Mouse (Mus musculus): Measurements from ENCODE around the gene Supv3l1. TPM values are rescaled to one million over a fixed set of nuclear protein-coding genes. Genes with fewer than 3 reads are reported as not detected.
"Not testable (repeated sequence)": the region's sequence is repeated elsewhere in the genome, so short reads cannot be mapped to it uniquely, and the experiment has no call there.

Supv3l1 gene
- 29.2 and 29.9 TPM in 2 replicates for polyA plus RNA-seq (2015; fragmentation: Nextera tagmentation; extraction: Ambion mirVana)

GRCm38 (mm10) chr10:62449364-62450279 is at the start of gene Supv3l1, which contains the start of gene 4930507D05Rik:
Gene Supv3l1 (minus strand): TSS chr10:62449738.
Gene 4930507D05Rik (plus strand): TSS chr10:62449489.
- Histone ChIP-seq H3K9me3 (replicated peaks; ENCODE audit: control insufficient read depth, low read length) (no peaks in the 10 kb centered on the region), H3K36me3 (ENCODE audit: control insufficient read depth, insufficient read depth) (peaks cover 19% of the 10 kb centered on the region), H3K4me2 (ENCODE audit: low read depth, low read length) (peak within 1 kb of the TSS; percentile 83), H3K4me3 (ENCODE audit: low read length) (peak within 1 kb of the TSS; percentile 90), H3K27ac (ENCODE audit: low read length) (peak within 1 kb of the TSS; percentile 77), H3K9ac (ENCODE audit: low read length) (peak within 1 kb of the TSS; percentile 97), H3K4me1 (ENCODE audit: control insufficient read depth, insufficient read depth, low read length) (peaks cover 15% of the 10 kb centered on the region), H3K27me3 (ENCODE audit: control insufficient read depth, insufficient read depth, low read length) (no peaks in the 10 kb centered on the region)
- WGBS: under 1% methylated on average over 73 of the region's 73 CpGs
- ATAC-seq (replicated peaks; ENCODE audit: extremely low read depth, insufficient read depth, low FRiP score): peak; percentile 88

- H3K27ac ChIP-seq (ENCODE audit: low read length); H3K4me2 ChIP-seq (ENCODE audit: low read depth, low read length); H3K4me1 ChIP-seq (ENCODE audit: control insufficient read depth, insufficient read depth, low read length); ATAC-seq (replicated peaks; ENCODE audit: extremely low read depth, insufficient read depth, low FRiP score); H3K27me3 ChIP-seq (ENCODE audit: control insufficient read depth, insufficient read depth, low read length); H3K4me3 ChIP-seq (ENCODE audit: low read length); H3K9me3 ChIP-seq (replicated peaks; ENCODE audit: control insufficient read depth, low read length); H3K9ac ChIP-seq (ENCODE audit: low read length); H3K36me3 ChIP-seq (ENCODE audit: control insufficient read depth, insufficient read depth): not testable (repeated sequence)
- 75% methylated on average over 3 of the region's 3 CpGs for WGBS
These were observed 42.1 kb upstream of the Supv3l1 start for GRCm38 (mm10) chr10:62491681-62492080.

DNA sequence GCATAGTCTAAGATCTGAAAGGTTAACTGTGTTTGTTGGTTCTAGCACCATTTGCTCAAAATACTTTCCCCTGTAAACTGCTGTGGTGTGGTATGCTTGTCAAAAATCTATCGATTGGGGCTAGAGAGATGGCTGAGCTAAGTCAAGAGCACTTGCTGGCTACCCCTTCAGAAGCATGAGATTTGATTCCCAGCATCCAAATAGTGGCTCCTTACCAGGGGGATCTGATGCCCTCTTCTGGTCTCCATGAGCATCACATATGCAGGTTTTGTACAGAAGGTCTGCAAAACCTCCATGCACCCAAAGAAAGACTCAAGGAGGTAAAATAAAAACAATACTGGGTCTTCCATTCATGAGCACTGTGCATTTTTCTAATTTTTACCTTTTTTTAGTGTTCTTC is 38.7 kb upstream of the Supv3l1 start:
- no peaks in the 10 kb centered on the region for H3K36me3 ChIP-seq (ENCODE audit: control insufficient read depth, insufficient read depth)
- no peak overlapping the region for H3K9ac ChIP-seq (ENCODE audit: low read length)
- H3K4me2 ChIP-seq (ENCODE audit: low read depth, low read length): no peak overlapping the region
- H3K27ac ChIP-seq (ENCODE audit: low read length): no peak overlapping the region
- no peaks in the 10 kb centered on the region for H3K27me3 ChIP-seq (ENCODE audit: control insufficient read depth, insufficient read depth, low read length)
- 22% methylated on average over 1 of the region's 1 CpGs for WGBS
- peaks cover 7% of the 10 kb centered on the region; the same call in 1 of the 2 replicates for H3K4me1 ChIP-seq (ENCODE audit: control insufficient read depth, insufficient read depth, low read length)
- no peaks in the 10 kb centered on the region for H3K9me3 ChIP-seq (replicated peaks; ENCODE audit: control insufficient read depth, low read length)
- no peak for ATAC-seq (replicated peaks; ENCODE audit: extremely low read depth, insufficient read depth, low FRiP score)
- H3K4me3 ChIP-seq (ENCODE audit: low read length): no peak overlapping the region

GRCm38 (mm10) chr10:62486618-62487415 is 37.3 kb upstream of the Supv3l1 start, which contains the start of gene Vps26a:
Gene Vps26a (minus strand): TSS chr10:62486805.
- ATAC-seq (replicated peaks; ENCODE audit: extremely low read depth, insufficient read depth, low FRiP score): peak; percentile 93

DNA sequence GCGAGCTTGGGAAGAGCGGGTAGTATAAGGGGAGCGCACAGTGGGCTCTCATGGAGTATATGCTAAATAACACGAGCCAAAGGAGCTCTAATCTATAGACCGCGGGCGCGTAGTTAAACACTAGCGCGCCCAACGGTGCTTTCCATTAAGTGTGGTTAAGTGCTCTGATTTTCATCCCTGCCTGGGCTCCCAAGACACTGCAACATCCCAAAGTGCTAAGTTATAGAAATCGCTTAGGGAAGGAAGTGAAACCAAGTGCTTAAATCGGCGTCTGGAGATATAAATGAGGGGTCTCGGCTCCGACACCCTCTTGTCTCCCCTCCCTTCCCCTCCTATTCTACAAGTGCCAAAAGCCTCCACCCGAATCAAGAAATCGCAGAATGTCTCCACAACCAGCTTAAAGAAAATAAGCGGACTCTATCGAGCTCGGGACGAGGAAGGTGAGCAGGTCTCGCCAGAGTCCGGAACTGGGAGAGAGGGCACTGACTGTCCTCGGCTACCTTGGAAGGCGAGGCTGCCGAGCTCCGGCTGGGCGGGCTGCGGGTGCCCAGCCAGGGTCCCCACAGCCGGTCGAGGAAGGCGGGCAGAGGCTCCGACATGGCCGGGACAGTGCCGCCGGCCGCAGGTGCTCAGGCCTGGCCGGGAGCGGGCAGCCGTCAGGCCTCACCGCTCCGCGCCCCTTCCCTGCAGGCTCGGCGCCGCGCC is 36.5 kb upstream of the Supv3l1 start:
- Histone ChIP-seq H3K27me3 (ENCODE audit: control insufficient read depth, insufficient read depth, low read length) (no peaks in the 10 kb centered on the region), H3K9me3 (replicated peaks; ENCODE audit: control insufficient read depth, low read length) (no peaks in the 10 kb centered on the region), H3K4me3 (ENCODE audit: low read length) (peak overlapping the region; percentile 93), H3K4me1 (ENCODE audit: control insufficient read depth, insufficient read depth, low read length) (peaks cover 7% of the 10 kb centered on the region; the same call in 1 of the 2 replicates), H3K9ac (ENCODE audit: low read length) (peak overlapping the region; percentile 93), H3K36me3 (ENCODE audit: control insufficient read depth, insufficient read depth) (no peaks in the 10 kb centered on the region), H3K27ac (ENCODE audit: low read length) (peak overlapping the region; percentile 82), H3K4me2 (ENCODE audit: low read depth, low read length) (peak overlapping the region; percentile 85)
- WGBS: under 1% methylated on average over 39 of the region's 48 CpGs
- peak; percentile 62 for ATAC-seq (replicated peaks; ENCODE audit: extremely low read depth, insufficient read depth, low FRiP score)

More at GRCm38 (mm10) chr10:62486618-62487415, 37.3 kb upstream of the Supv3l1 start, which contains the start of gene Vps26a:
- H3K27me3 ChIP-seq (ENCODE audit: control insufficient read depth, insufficient read depth, low read length): no peaks in the 10 kb centered on the region
- under 1% methylated on average over 54 of the region's 59 CpGs for WGBS
- H3K4me2 ChIP-seq (ENCODE audit: low read depth, low read length): peak within 1 kb of the TSS; percentile 85
- H3K36me3 ChIP-seq (ENCODE audit: control insufficient read depth, insufficient read depth): no peaks in the 10 kb centered on the region
- peak within 1 kb of the TSS; percentile 93 for H3K9ac ChIP-seq (ENCODE audit: low read length)
- H3K4me1 ChIP-seq (ENCODE audit: control insufficient read depth, insufficient read depth, low read length): peaks cover 7% of the 10 kb centered on the region; the same call in 1 of the 2 replicates
- H3K4me3 ChIP-seq (ENCODE audit: low read length): peak within 1 kb of the TSS; percentile 93
- H3K27ac ChIP-seq (ENCODE audit: low read length): peak within 1 kb of the TSS; percentile 82
- no peaks in the 10 kb centered on the region for H3K9me3 ChIP-seq (replicated peaks; ENCODE audit: control insufficient read depth, low read length)

DNA sequence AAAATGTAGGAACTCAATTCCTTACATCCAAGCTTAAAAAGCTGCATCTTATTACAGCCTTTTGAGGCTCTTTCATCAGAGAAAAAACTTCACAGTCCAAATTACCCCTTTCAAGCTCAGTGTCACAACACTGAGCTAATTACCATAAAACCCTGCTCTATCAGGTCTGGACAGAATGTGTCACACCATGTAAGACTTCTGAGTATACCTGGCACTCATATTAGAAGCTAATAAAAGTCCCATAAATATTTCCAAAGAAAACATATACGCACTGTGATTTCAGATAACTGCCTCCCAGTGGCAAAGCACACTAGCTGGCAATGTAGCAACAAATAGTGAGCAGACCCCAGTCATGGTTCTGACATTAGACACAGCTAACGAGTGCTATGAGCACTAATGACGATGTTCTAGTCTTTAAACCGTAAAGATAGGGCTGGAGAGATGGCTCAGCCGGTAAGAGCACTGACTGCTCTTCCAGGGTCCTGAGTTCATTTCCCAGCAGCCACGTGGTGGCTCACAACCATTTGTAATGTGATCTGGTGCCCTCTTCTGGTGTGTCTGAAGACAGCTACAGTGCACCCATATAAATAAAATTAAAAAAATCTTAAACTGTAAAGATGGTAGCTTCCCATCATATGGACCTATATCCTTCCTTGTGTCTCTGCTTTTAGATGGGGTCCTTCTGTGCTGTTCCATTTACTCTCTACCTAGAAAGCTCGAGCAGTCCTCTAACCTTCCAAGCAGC is 31.7 kb upstream of the Supv3l1 start:
- no peak overlapping the region for H3K9ac ChIP-seq (ENCODE audit: low read length)
- H3K4me3 ChIP-seq (ENCODE audit: low read length): no peak overlapping the region
- H3K36me3 ChIP-seq (ENCODE audit: control insufficient read depth, insufficient read depth): peaks cover 5% of the 10 kb centered on the region; the same call in 1 of the 2 replicates
- H3K9me3 ChIP-seq (replicated peaks; ENCODE audit: control insufficient read depth, low read length): no peaks in the 10 kb centered on the region
- H3K4me2 ChIP-seq (ENCODE audit: low read depth, low read length): no peak overlapping the region
- ATAC-seq (replicated peaks; ENCODE audit: extremely low read depth, insufficient read depth, low FRiP score): no peak
- no peaks in the 10 kb centered on the region for H3K27me3 ChIP-seq (ENCODE audit: control insufficient read depth, insufficient read depth, low read length)
- 73% methylated on average over 7 of the region's 7 CpGs for WGBS
- no peak overlapping the region for H3K27ac ChIP-seq (ENCODE audit: low read length)
- H3K4me1 ChIP-seq (ENCODE audit: control insufficient read depth, insufficient read depth, low read length): no peaks in the 10 kb centered on the region

DNA sequence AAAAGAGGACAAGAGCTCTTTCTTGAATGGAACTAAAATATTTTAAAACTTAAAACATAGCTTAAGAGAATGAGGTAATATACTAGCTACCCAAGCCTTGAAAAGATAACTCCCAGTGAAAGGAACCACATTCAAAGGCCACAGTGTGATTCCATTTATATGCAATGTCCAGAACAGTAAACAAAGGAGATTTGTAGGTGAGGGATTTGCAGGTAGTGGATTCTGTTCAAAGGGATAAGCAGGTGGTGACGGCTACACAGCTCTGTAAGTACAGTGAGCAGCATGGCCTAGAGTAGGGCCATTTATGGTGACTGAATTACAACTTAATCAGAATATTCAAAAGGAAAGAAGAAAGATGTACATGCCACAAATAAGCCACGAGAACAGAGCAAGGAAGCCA is 27.4 kb upstream of the Supv3l1 start:
- no peaks in the 10 kb centered on the region for H3K27me3 ChIP-seq (ENCODE audit: control insufficient read depth, insufficient read depth, low read length)
- no peak overlapping the region for H3K9ac ChIP-seq (ENCODE audit: low read length)
- no peaks in the 10 kb centered on the region for H3K9me3 ChIP-seq (replicated peaks; ENCODE audit: control insufficient read depth, low read length)
- no peak overlapping the region for H3K4me2 ChIP-seq (ENCODE audit: low read depth, low read length)
- H3K27ac ChIP-seq (ENCODE audit: low read length): no peak overlapping the region
- 74% methylated on average over 2 of the region's 2 CpGs for WGBS
- H3K4me1 ChIP-seq (ENCODE audit: control insufficient read depth, insufficient read depth, low read length): no peaks in the 10 kb centered on the region
- H3K4me3 ChIP-seq (ENCODE audit: low read length): no peak overlapping the region
- ATAC-seq (replicated peaks; ENCODE audit: extremely low read depth, insufficient read depth, low FRiP score): no peak
- H3K36me3 ChIP-seq (ENCODE audit: control insufficient read depth, insufficient read depth): peaks cover 5% of the 10 kb centered on the region; the same call in 1 of the 2 replicates

GRCm38 (mm10) chr10:62474944-62475343 is 25.4 kb upstream of the Supv3l1 start:
- no peaks in the 10 kb centered on the region for H3K9me3 ChIP-seq (replicated peaks; ENCODE audit: control insufficient read depth, low read length)
- no peak overlapping the region for H3K4me2 ChIP-seq (ENCODE audit: low read depth, low read length)
- H3K4me3 ChIP-seq (ENCODE audit: low read length): no peak overlapping the region
- no peak overlapping the region for H3K27ac ChIP-seq (ENCODE audit: low read length)
- H3K27me3 ChIP-seq (ENCODE audit: control insufficient read depth, insufficient read depth, low read length): no peaks in the 10 kb centered on the region
- no peak overlapping the region for H3K9ac ChIP-seq (ENCODE audit: low read length)
- no peak for ATAC-seq (replicated peaks; ENCODE audit: extremely low read depth, insufficient read depth, low FRiP score)
- peaks cover 6% of the 10 kb centered on the region; the same call in 1 of the 2 replicates for H3K4me1 ChIP-seq (ENCODE audit: control insufficient read depth, insufficient read depth, low read length)
- WGBS: 93% methylated on average over 10 of the region's 10 CpGs
- peaks cover 5% of the 10 kb centered on the region; the same call in 1 of the 2 replicates for H3K36me3 ChIP-seq (ENCODE audit: control insufficient read depth, insufficient read depth)

All from heart, embryonic 16.5 days (tissue).